Mouse (Mus musculus) mesoderm, embryonic 11.5 days (tissue): ENCODE results near the gene Asb17.
A peak's percentile ranks its signal among the peaks of the same experiment; 100 is the strongest.
"Not testable (repeated sequence)": the region's sequence is repeated elsewhere in the genome, so short reads cannot be mapped to it uniquely, and the experiment has no call there.

Experiments used
- DNase-seq: peaks from one replicate; pipeline ENCODE4 v3.0.0-alpha.2; 2012; ENCODE audit warnings: low read depth, low spot score

Gene Asb17

GRCm38 (mm10) chr3:153844030-153844429 lies at the start of gene Asb17:
TSS of gene Asb17 (plus strand) at chr3:153844209.
- DNase-seq: no peak

DNA sequence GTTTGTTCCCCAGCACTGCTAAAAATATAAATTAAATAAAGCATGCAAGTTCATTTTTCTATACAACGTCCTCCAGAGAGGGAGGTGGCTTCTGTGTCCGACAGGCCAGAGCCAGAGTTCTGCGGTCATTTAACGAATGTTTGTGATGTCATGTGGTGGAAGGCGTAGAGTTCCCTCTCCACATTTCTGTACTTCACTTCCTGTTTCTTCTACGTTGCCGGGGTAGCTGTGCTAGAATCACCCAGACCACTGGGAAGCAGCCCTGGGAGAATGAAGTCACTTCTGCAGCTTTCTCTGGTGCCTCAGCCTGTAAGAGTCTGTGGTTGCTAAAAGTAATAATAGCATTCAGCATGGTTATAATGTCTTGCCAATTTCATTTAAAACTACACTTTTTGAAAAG lies 46.4 kb upstream of the Asb17 start:
- DNase-seq: no peak

DNA sequence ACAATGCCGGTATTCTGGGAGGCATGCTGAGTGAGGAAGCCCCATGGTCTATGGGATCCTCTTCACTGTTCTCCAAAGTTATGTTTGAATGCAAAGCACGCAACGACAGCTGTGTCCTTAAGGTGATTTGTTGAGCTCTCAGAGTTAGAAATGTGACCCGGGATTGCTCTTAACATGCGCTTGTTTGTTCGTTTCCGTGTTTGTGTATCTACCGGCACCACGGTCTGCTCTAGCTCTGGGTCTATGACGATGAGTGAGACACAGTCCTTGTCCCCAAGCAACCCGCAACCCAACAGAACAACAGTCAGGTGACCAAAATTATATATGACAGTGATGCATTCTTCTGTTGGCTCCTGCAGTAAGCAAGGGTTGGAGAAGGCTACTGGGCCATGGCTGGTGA lies 44.4 kb upstream of the Asb17 start:
- no peak for DNase-seq

- DNase-seq: no peak
Measured at GRCm38 (mm10) chr3:153800690-153801089, 43.3 kb upstream of the Asb17 start.

DNA sequence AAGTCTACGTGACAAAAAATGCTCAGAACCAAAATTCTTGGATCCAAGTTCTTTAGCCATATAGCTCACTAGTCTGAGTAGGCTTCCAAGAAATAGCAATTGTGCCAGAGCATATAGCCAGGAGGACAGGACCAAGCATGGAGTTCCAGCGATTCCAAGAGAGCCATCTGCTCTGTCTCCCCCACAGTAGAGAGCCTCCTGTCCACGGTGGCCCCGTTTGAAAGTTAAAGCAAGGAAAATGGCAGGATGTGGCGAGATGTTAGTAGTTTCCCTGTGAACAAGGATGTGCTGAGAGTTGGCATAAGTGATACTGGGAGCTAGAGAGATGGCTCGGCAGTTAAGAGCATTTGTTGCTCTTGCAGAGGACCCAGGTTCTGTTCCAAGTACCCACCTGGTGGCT lies 42.5 kb upstream of the Asb17 start:
- DNase-seq: no peak

GRCm38 (mm10) chr3:153802640-153803039 lies 41.4 kb upstream of the Asb17 start:
- DNase-seq: no peak

GRCm38 (mm10) chr3:153804032-153804431 lies 40.0 kb upstream of the Asb17 start:
- DNase-seq: no peak

- DNase-seq: peak; percentile 98
Measured at GRCm38 (mm10) chr3:153806077-153806772, 37.8 kb upstream of the Asb17 start.

- DNase-seq: no peak
Measured at GRCm38 (mm10) chr3:153806773-153807443, 37.1 kb upstream of the Asb17 start.

GRCm38 (mm10) chr3:153807444-153808149 lies 36.4 kb upstream of the Asb17 start:
- DNase-seq: no peak

DNA sequence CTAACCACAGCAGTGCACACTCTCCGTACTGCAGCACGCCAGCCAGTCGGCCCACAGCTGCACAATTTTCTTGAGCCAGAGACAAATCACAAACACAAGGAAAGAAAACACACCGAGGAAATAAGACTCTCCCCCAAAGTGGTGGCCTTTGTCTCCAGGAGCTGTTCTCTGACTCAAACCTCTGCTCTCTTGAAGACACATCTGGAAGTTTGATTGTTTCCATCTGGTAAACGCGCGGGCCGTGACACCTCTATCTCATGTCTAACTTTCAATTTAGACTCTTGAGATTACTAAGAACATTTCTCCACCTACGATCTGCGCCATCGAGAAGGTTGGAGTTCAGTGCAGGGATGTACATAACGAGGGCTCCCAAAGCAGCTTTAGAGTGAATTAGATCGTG lies 35.6 kb upstream of the Asb17 start:
- peak; percentile 48 for DNase-seq

DNA sequence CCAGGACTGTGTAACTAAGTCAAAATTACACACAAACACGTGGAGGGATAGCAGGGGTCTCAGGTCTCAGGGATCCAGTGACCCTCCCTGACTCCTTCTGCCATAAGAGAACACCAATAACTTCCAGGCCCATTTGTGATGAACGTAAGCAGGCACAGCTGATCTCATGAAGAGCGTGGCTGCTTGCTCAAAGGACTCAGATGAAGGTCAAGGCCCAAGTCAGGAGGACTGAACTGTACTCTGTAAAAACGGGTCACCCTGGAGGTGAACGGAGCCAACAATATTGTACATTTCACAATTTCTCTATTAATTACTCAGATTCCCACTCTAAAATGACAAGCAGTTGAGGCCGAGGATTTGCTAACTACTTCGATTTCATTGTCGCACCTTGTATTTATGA lies 30.0 kb upstream of the Asb17 start:
- no peak for DNase-seq

GRCm38 (mm10) chr3:153817376-153817890 lies 26.6 kb upstream of the Asb17 start:
- no peak for DNase-seq

GRCm38 (mm10) chr3:153818723-153819122 lies 25.3 kb upstream of the Asb17 start:
- DNase-seq: no peak

DNA sequence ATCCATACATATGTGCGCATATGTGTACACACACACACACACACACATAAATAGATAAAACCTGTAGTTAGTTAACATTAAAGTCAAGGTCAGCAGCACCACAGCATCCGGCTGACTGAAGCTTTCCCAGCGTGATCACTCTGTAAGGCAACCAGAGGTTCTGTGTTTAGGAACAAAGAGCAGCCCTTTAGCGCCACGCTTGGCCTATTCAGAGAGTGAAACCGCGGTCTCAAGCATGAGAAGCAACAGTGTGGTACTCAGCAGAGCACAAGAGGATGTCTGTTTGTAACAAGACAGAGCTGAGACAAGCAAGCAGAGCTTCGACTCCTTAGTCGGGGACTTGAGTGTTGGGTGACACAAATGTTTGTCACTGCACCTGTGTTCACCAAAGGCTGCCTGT lies 24.6 kb upstream of the Asb17 start:
- no peak for DNase-seq

GRCm38 (mm10) chr3:153823671-153824515 lies 20.1 kb upstream of the Asb17 start:
- no peak for DNase-seq

DNA sequence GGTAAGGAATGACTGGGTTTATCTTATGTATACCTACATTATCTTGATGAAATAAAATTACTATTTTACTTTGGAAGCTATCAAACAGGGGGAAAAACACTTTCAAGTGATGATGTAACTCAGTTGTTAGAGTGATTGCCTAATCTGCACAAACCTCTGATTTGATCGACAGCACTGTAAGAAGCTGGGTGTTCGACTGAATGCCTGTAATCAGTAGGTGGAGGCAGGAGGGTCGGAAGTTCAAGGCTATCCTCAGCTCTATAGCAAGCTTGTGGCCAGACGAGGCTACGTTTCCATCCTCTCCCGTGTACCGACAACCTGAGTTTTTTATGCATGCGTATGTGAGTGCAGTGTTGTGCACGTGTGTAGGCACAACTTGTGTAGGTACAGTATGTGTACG lies 18.8 kb upstream of the Asb17 start:
- DNase-seq: no peak

DNA sequence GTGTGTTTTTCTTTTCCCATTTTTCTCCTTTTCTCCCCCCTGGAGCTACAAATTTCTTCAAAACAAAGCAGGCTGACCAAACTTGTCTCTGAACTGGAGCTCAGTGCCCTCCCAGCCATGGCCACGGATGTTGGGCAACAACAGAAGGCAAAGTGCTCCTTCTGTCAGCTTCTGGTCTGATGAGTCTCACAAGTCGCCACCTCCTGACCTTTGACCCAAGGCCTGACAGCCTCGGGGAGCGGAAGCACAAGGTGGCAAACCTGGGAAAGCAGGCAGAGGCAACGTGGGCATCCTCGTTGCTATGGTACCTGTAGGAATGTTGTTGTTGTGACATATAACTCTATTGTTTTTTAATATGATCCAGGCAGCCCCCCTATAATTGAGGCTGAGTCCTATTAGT lies 17.4 kb upstream of the Asb17 start:
- DNase-seq: no peak

- not testable (repeated sequence) for DNase-seq
Measured at GRCm38 (mm10) chr3:153829788-153830187, 14.2 kb upstream of the Asb17 start.

- DNase-seq: no peak
Measured at GRCm38 (mm10) chr3:153831014-153831872, 12.8 kb upstream of the Asb17 start.
